Mouse (Mus musculus) brain, embryonic 14.5 days (tissue): ENCODE results near the gene Naaladl2.

Source experiments
- CTCF ChIP-seq: fragments of 200-500 bp; IDR thresholded peaks from 2 replicates; pipeline ENCODE4 v1.5.1; 2012; ENCODE audit warnings: inconsistent platforms, mild to moderate bottlenecking, moderate library complexity, borderline replicate concordance; ENCODE audit not compliant: insufficient read depth, insufficient read length; ENCODE audit errors: extremely low read depth
- POLR2A ChIP-seq: fragments of 200-500 bp; IDR thresholded peaks from 2 replicates; pipeline ENCODE4 v1.6.1; 2012; ENCODE audit warnings: mild to moderate bottlenecking, inconsistent platforms, borderline replicate concordance; ENCODE audit not compliant: poor library complexity, insufficient read depth, insufficient read length, severe bottlenecking; ENCODE audit errors: extremely low read depth

- TF ChIP-seq CTCF (no peak), POLR2A (no peak)
These were observed 829.3 kb downstream of the Naaladl2 start for GRCm38 (mm10) chr3:24314658-24315297.
